Mouse (Mus musculus) bone marrow macrophage, adult 2 months (primary cell): ENCODE results near the gene Cotl1.

Experiments
- CTCF ChIP-seq: IDR thresholded peaks from 2 replicates; pipeline ENCODE4 v1.5.1; 2012; ENCODE audit warnings: low read depth, mild to moderate bottlenecking, low read length, moderate library complexity
- POLR2A ChIP-seq: IDR thresholded peaks from 2 replicates; pipeline ENCODE4 v1.6.1; 2012; ENCODE audit warnings: mild to moderate bottlenecking, low read depth, low read length, borderline replicate concordance

- TF ChIP-seq POLR2A (no peak), CTCF (no peak)
Measured at GRCm38 (mm10) chr8:119854035-119854434, 13.7 kb upstream of the Cotl1 start.
